Mouse (Mus musculus) bone marrow macrophage, adult 2 months (primary cell): ENCODE data around the gene Unc13c.

Experiments
- CTCF ChIP-seq: IDR thresholded peaks from 2 replicates; pipeline ENCODE4 v1.5.1; 2012; ENCODE audit warnings: low read depth, mild to moderate bottlenecking, low read length, moderate library complexity
- POLR2A ChIP-seq: IDR thresholded peaks from 2 replicates; pipeline ENCODE4 v1.6.1; 2012; ENCODE audit warnings: mild to moderate bottlenecking, low read depth, low read length, borderline replicate concordance

DNA sequence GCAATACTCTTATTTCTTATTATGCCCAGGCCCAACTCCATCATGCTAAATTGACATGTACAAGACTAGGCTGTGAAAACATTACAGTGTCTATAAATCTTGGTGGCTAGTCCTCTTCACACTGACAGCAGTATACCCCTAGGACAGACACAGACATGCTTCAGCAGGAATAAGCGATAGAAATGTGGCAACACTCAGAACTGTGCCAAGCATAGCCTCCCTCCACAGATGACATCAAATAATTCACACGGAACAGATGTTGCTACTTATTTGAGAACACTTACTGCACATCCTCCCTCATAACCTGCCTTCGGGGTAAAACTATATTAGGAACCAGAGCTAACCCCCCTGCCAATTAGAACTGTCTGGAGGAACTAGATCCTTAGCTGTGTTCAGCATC, 72.6 kb downstream of the Unc13c start:
- TF ChIP-seq CTCF (no peak), POLR2A (no peak)
